Mouse (Mus musculus) erythroblast, embryonic 14.5 days (primary cell): Measurements from ENCODE around the gene Nup85.

Experiments used
- GATA1 ChIP-seq: IDR thresholded peaks from 2 replicates; pipeline ENCODE4 v1.6.1; 2012; ENCODE audit warnings: low read length, inconsistent platforms, mixed read lengths
- TAL1 ChIP-seq: IDR thresholded peaks from 3 replicates; pipeline ENCODE4 v1.6.1; 2012; ENCODE audit warnings: low read length, inconsistent platforms, mixed read lengths

DNA sequence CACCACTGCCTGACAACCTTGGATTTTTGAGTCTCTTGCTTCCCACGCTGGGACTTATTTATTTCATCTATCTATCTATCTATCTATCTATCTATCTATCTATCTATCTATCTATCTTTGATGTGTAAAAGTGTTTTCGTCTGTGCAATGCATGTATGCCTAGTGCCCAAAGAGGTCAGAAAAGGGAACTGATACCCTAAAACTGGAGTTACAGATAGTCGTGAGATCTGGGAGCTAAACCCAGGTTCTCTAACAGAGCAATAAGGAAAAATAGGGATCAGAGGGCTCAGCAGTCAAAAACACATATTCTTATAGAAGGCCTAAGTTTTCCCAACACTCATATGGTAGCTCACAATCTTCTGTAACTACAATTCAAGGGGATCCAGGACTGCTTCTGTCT lies 44.7 kb upstream of the Nup85 start:
- TF ChIP-seq GATA1 (no peak), TAL1 (no peak)
